Mouse (Mus musculus) natural killer cell, adult 2 months (primary cell): ENCODE data around the gene Nlk.
"Not testable (repeated sequence)": the region's sequence is repeated elsewhere in the genome, so short reads cannot be mapped to it uniquely, and the experiment has no call there.

ENCODE experiments used
- DNase-seq, 2 experiments: peaks; one replicate each; pipeline ENCODE4 v3.0.0; 2022; ENCODE audit warnings: low spot score in 2 of 2

Gene Nlk

DNA sequence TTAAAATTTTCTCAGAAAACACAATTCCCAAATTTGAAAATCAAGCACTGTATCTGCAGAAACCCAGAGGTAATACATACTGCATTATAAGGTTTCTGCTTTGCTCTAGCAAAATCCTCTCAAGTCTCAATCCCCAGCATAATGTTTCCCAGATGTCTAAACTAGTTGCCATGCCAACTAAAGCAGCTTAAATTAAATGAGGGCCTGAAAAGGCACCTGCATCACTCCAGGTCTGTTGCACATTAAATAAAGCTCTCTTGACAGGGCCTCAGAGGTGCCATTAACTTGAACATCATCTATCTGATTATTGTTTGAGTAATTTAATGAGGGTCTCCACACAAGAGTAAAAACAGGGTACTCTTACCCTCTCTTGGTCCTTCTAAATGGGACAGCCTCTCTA, 100.4 kb downstream of the Nlk start:
- no peak for DNase-seq

- DNase-seq: no peak
Observed at GRCm38 (mm10) chr11:78595773-78596172, 101.4 kb downstream of the Nlk start.

GRCm38 (mm10) chr11:78594271-78594964, 102.8 kb downstream of the Nlk start:
- DNase-seq: no peak

GRCm38 (mm10) chr11:78587677-78588076, 109.5 kb downstream of the Nlk start:
- DNase-seq: not testable (repeated sequence)

GRCm38 (mm10) chr11:78586099-78586498, 111.1 kb downstream of the Nlk start:
- DNase-seq: no peak

GRCm38 (mm10) chr11:78582848-78583247, 114.3 kb downstream of the Nlk start:
- DNase-seq: no peak

DNA sequence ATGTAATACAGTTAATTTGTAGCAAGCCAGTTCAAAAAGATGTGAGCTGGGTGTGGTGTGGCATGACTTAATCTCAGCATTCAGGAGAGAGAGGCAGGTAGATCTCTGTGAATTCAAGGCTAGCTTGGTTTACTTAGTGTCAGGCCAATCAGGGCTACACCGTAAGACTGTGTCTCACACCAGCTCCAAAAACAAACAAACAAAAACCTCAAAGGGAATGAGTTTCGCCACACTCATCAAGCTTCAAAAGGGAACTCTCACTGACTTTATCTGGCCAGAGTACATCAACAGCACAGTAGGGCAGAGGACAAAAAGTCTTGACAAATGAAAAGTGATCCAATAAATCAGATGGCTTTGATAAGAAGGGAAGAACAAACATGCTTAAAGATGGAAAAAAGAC, 122.2 kb downstream of the Nlk start:
- no peak for DNase-seq

GRCm38 (mm10) chr11:78574536-78574935, 122.6 kb downstream of the Nlk start:
- no peak for DNase-seq

- not testable (repeated sequence) for DNase-seq
Observed at GRCm38 (mm10) chr11:78574031-78574430, 123.1 kb downstream of the Nlk start.

DNA sequence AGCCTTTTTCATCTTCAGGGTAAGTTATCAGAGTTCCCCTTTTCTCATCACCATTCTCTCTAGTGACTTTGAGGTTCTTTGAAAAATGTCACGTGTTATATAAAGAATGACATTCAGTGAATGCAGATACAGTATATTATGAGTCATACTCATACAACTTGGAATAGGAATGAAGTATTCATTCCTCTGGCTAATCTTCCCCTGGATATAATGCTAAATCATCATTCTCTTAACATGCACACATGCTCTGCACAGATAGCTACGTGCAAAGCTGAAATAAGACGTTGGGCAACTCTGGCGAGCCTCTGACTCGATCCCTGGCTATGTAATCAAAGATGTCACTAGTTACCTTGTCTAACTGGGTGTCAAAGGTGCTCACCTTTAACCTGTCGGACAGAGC, 125.3 kb downstream of the Nlk start:
- DNase-seq: no peak

GRCm38 (mm10) chr11:78571441-78571840, 125.7 kb downstream of the Nlk start:
- no peak for DNase-seq

DNA sequence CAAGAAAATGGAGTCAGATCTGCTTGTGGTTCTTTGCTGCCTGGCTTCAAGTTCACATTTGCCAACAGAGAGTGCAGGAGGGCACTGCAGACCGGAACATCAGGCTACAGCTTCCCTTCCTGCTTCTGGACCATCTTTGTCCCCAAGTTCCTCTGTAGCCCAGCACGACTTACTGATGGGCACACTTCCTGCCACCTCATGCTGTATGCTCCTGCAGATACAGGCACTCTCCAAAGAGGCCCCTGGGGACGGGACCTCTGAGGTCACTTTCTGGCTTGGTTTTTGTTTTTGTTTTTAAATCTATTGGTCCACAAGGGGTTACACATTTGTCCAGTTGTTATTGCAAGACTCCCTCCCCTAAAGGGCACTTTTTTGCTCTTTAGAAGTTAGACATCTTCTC, 127.4 kb downstream of the Nlk start:
- no peak for DNase-seq

DNA sequence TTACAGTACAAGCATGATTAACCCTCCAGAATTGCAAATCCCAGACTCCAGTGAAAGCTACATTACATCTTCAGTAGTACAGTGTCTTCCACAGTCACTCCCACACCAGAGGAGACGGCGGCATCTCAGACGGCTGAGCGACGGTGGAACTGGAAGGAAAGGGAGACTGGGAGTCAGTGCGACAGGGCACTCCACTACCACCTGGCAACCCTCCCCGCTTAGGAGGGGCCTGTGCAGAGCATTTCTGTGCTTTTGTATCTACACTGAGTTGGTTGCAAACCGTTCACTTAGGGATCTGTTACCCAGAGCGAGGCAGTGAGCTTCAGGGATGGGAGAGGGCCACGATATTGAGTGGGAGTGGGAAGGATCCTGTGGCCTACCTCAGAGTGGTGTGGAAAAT, 128.3 kb downstream of the Nlk start:
- no peak for DNase-seq

DNA sequence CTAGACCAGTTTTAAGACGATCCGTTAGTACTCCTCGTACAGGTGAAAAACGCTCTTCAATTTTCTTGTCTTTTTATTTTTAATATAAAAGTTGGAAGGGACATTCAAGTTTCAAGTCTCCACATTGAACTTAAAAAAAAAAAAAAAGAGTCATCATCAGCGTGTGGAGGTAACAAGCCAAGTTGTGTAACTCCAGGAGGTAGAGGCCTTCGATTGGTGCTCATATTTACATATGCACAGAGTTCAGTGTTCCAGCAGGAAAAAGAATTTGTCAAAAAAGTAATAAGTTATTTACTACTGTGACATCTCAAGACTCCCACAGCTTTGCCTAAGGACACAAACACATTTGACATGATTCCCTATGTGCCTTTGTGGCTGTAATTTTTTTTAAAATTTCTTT, 129.6 kb downstream of the Nlk start:
- DNase-seq: no peak

DNA sequence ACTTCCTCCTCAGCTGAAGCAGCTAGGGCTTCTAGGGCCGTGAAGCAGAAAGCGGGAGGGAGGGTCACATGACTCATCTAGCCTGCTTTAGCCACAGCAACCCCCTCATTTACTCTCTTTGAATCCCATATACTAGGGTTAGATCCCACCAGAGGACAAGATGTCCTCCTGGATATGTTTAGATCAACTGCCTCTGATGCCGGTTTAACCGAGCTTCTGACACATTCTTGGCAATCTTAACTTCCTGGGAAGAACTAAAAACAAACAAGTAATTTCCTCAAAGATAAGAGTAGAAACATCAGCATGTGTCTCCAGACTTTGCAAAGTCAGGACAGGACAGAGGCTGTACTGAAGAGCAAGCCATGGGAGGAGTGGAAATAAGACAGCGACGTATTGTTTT, 130.4 kb downstream of the Nlk start:
- DNase-seq: no peak

GRCm38 (mm10) chr11:78560447-78560846, 136.7 kb downstream of the Nlk start:
- DNase-seq: peak; percentile 55 to 60

DNA sequence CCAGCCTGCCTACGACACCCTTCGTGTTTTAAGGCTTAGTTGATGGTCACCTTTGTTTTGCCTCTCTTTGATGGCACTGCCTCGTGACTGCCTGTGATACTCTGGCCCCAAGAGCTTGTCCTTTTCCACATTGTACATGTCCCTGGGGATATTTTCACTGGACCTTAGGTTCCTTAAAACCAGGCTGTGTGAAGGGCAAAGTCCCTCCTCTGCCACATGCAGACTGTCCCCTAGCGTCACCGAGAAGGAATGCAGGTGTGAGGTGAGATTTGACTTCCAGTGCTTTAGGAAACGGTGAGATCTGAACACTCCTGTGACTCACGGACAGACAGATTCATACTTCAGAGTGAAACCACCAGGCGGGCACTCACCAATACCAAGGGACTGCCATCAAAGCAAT, 139.9 kb downstream of the Nlk start:
- peak; percentile 48 to 69 for DNase-seq

GRCm38 (mm10) chr11:78556070-78556469, 141.1 kb downstream of the Nlk start:
- DNase-seq: no peak

DNA sequence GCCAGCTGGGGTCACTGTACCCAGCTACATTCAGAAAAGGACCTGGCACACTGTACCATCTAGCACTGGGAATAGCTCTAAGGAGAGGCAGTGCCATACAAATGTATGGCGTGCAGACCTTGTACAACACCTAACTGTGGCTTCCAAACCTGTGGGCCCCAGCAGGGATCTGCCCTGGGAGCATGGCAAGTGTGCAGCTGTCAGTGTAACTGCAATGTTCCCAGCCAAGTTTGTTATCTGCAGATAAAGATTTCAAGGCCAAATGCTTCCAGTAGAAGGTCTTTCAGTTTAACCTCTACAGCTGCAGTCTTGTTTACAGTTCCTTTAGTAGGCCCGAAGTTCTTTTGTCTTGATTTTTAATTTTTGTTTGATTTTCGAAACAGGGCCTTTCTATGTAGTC, 141.6 kb downstream of the Nlk start:
- DNase-seq: no peak

- no peak for DNase-seq
Observed at GRCm38 (mm10) chr11:78551059-78551398, 146.1 kb downstream of the Nlk start.

- peak; percentile 91 to 94 for DNase-seq
Observed at GRCm38 (mm10) chr11:78550168-78551058, 146.8 kb downstream of the Nlk start, which contains the start of gene Tmem97. TSS of gene Tmem97 (minus strand) at chr11:78550777.

GRCm38 (mm10) chr11:78549491-78549987, 147.6 kb downstream of the Nlk start:
- no peak for DNase-seq
